ENCODE assay signal across 13 mouse cellular contexts in genomic region chr13:53017983-53018382, GRCm38 (mm10). TPM values are rescaled to one million over a fixed set of nuclear protein-coding genes. Genes with fewer than 3 reads are reported as not detected.
DNase-seq lines count a peak whose midpoint lies in the region; ATAC-seq and TF ChIP-seq lines count a peak whose summit lies in the region.
"Had no signal": no experiment of that assay in that cellular context is flagged by ENCODE, and none has a peak within 500 bp of the region (broad histone marks: within the 10 kb centered on the region; RNA-seq: fewer than 3 reads in every experiment).

No protein-coding gene starts in this region.

- no peak overlapping the region for H3K4me2 ChIP-seq in liver, postnatal 0 days (ENCODE audit: low read depth, low read length)
- H3K4me2 ChIP-seq: midbrain, embryonic 13.5 days had no signal

- DNase-seq in adrenal gland, postnatal 10 days, result peak; percentile 38
- no peak for DNase-seq in adrenal gland, adult 8-10 months
- peak; percentile 10 for DNase-seq in layer of hippocampus, adult 9-11 months
- DNase-seq in layer of hippocampus, postnatal 10 days (ENCODE audit: low spot score in 2 of 2), result no peak
- DNase-seq in liver, postnatal 0 days, result peak; percentile 20
- no peak for DNase-seq in cerebellum, postnatal 4 days (ENCODE audit: low spot score in 2 of 2)
- DNase-seq in T-cell, adult 2 months (ENCODE audit: low spot score), result no peak
- DNase-seq: cerebellum, adult 18-20 months had no signal

- H3K27ac ChIP-seq in liver, postnatal 0 days (ENCODE audit: low read depth), result no peak overlapping the region
- H3K27ac ChIP-seq: layer of hippocampus, adult 2 months; liver, embryonic 14.5 days; midbrain, embryonic 13.5 days had no signal

- H3K9ac ChIP-seq in liver, postnatal 0 days (replicated peaks), result no peak overlapping the region
- H3K9ac ChIP-seq: liver, embryonic 14.5 days; midbrain, embryonic 13.5 days had no signal

- H3K4me3 ChIP-seq in liver, postnatal 0 days (ENCODE audit: low read depth, low read length), result no peak overlapping the region
- H3K4me3 ChIP-seq: layer of hippocampus, adult 2 months; midbrain, embryonic 13.5 days had no signal

- H3K27me3 ChIP-seq in liver, postnatal 0 days (ENCODE audit: insufficient read depth, low read length), result no peaks in the 10 kb centered on the region
- H3K27me3 ChIP-seq: midbrain, embryonic 13.5 days had no signal

- TF ChIP-seq CTCF in liver, postnatal 0 days (IDR thresholded peaks at IDR 0.05; ENCODE audit: low read depth), result no peak

- 44% methylated on average over 6 of the region's 6 CpGs for WGBS in liver, postnatal 0 days (ENCODE audit: insufficient replicate concordance)

- no peaks in the 10 kb centered on the region for H3K36me3 ChIP-seq in liver, postnatal 0 days (replicated peaks; ENCODE audit: insufficient read depth, low read length)
- H3K36me3 ChIP-seq: midbrain, embryonic 13.5 days had no signal

- TF ChIP-seq EP300 in liver, postnatal 0 days (IDR thresholded peaks at IDR 0.05; ENCODE audit: low read depth), result no peak

- peak; percentile 96 for ATAC-seq in liver, postnatal 0 days
- peak; percentile 31; the same call in 1 of the 2 replicates for ATAC-seq in megakaryocyte progenitor cell, adult 5-6 weeks (replicated peaks; ENCODE audit: poor library complexity)
- ATAC-seq: forebrain, embryonic 14.5 days; midbrain, embryonic 13.5 days had no signal

- H3K9me3 ChIP-seq in liver, postnatal 0 days (ENCODE audit: low read length), result no peaks in the 10 kb centered on the region
- H3K9me3 ChIP-seq: midbrain, embryonic 13.5 days had no signal

- 0 out of 2 replicates have a peak, but pooled peaks cover 4% of the 10 kb centered on the region for H3K4me1 ChIP-seq in liver, postnatal 0 days (ENCODE audit: insufficient read depth)
- H3K4me1 ChIP-seq: midbrain, embryonic 13.5 days had no signal

RNA-seq across cellular contexts. Expression of gene Nfil3, which starts 37.1 kb away (rescaled TPM):
- 10 to 100 TPM; 23.0 to 83.7 TPM for total RNA-seq in adrenal gland, postnatal 10 days (2021)
- total RNA-seq in adrenal gland, adult 8-10 months (2022), result 10 to 100 TPM in 2 of 4 experiments, 1 to 10 TPM in 2; 7.3 to 22.4 (median 9.0) TPM
- total RNA-seq in layer of hippocampus, postnatal 10 days (2021), result 10 to 100 TPM; 12.3 to 12.9 TPM
- polyA plus RNA-seq in liver, postnatal 0 days (2015; fragmentation: Nextera tagmentation; extraction: Ambion mirVana), result 9.3 and 10.9 TPM in 2 replicates
- total RNA-seq in megakaryocyte progenitor cell, adult 5-6 weeks (2015), result 10.0 and 19.0 TPM in 2 replicates
- 10.8 and 16.7 TPM in 2 replicates for total RNA-seq in megakaryocyte progenitor cell, adult 5-6 weeks (2017)

Comparison
In these comparisons a context has a peak if more than half of its experiments do, and no peak if none do; other contexts are left out.
1. DNase-seq: peak in adrenal gland, postnatal 10 days (single experiment), layer of hippocampus, adult 9-11 months (single experiment) and liver, postnatal 0 days (single experiment); none in adrenal gland, adult 8-10 months (single experiment), layer of hippocampus, postnatal 10 days (0 of 2), cerebellum, postnatal 4 days (0 of 2) and T-cell, adult 2 months (single experiment).